Mouse (Mus musculus) cerebellum, postnatal 25 days (tissue): ENCODE measurements around the gene Rpl9.

Experiments used
- DNase-seq, 2 experiments: peaks; one replicate each; pipeline ENCODE4 v3.0.0; 2021; ENCODE audit warnings: mixed read lengths in 2 of 2

Rpl9 gene

DNA sequence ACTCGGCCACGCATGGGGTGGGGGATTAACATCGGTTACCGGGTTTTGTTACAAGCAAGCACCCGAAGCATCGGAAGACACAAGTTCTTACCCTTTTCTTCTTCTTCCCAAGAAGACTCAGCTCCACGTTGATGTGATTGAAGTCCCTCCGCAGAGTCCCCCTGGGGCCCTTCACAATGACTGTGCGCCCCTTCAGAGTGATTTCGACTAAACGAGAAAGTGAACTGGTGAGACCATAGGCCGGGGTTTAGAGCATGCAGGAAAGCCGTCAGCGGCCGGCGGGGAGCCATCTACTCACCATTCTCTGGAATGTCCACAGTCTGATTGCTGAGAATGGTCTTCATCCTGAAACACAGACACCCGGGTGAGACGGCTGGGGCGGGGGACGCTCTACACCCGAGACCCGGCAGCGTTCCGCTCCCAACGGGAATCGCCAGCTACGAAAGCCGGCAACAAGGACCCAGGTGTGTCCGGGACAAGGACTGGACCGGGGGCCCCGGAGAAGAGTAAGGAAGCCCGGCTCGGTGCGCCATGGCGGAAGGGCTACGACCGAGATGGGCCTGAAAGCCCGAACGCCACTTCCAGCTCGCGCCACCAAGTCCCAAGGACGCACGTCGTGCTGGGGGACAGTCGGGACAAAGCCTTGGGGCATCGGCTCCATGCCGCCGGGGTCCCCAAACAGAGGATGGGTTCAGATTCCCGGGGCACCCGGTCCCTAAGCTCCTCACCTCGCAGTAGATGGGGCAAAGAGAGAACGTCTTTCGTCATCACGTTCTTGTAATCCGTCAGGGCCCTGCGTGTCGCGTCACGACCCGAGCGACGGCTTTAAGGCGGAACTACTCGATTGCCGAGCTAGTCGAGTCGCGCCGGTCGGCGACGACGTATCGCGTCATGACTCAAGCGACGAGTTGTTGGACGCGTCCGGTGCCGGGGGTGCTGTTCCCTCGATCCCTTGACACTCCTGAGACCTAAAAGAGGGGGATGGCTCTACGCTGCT lies at the start of gene Rpl9, which contains the start of gene Lias:
Gene Rpl9, minus strand, starts transcription at position 797 of the 997 bp plus-strand sequence.
Gene Lias, plus strand, starts transcription at position 850 of the 997 bp plus-strand sequence.
- peak; percentile 99 for DNase-seq

DNA sequence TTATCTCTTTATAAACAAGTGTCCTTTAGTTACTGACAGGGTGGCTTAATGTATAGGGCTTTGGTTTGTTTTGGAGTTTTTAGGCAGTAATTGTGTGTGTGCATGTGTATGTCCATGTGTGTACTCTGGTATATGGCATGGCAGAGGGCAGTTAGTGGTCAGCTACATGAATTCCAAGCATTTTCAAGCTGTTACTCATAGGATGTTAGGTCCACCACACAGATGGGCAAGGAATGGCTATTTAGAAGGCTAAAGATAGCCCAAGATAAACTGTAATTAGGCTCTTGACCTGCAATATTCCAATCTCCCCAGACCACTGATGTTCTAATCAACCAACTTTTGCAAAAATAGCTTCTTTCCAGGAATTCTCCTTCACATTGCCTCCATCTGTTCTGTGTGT lies 46.8 kb upstream of the Rpl9 start:
- DNase-seq: no peak

DNA sequence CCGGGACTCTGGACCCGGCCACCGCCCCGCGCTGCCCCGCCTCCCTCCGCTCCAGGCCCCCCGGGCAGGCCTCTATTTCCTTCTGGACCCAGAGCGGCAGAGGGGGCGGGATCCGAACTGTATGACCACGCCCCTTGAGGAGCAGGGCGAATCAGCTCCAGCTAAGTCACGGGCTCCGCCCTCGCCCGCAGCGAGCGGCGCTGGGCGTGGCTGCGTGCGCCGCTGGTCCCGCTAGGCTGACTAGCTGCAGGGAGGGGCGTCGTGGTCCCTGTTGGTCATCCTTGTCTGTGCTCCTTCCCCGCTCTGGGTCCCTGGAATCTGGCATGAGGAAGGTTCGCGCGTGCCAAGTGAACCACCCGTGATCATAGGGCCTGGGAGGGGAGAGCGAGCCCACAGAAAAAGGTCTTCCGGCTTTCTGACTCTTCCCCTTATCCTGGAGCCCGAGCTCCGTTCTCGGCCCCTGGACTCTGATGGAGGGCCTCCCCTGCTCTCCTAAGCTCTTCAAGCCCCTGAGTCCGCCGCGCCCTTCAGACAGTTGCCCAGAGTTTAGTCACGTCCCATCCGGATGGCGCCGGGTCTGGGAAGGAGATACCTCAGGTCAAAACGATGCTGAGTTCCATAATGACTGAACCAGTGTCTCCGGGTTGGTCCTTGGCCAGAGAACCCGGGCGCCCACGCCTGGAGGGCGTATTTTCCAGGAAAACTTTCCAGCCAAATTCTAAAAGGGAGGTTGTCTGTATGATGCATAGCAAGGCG lies 44.7 kb upstream of the Rpl9 start, which contains the start of gene Ugdh:
Gene Ugdh, minus strand, starts transcription at position 144 of the 756 bp plus-strand sequence.
- peak; percentile 94 to 97 for DNase-seq

DNA sequence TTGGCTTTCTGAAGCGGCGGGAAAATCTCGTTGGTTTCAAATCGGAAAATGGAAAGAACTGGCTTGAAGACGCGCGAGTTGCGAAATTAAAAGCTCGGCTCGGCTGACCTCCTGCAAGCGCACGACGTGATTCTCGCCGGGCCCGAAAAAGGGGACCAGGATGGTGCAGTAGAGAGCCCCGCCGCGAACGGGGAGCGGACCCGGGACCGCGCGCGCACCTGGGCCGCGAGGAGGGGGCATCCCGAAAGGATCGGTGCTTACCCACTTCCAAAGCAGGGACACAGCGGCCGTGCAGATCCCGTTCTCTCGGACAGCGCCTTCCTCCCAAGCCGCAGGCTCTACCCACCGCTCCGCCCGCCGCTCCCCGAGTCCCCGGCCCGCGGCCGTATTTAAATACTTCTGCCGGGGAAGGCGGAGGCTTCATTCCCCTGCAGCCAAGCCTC lies 44.1 kb upstream of the Rpl9 start:
- no peak for DNase-seq

DNA sequence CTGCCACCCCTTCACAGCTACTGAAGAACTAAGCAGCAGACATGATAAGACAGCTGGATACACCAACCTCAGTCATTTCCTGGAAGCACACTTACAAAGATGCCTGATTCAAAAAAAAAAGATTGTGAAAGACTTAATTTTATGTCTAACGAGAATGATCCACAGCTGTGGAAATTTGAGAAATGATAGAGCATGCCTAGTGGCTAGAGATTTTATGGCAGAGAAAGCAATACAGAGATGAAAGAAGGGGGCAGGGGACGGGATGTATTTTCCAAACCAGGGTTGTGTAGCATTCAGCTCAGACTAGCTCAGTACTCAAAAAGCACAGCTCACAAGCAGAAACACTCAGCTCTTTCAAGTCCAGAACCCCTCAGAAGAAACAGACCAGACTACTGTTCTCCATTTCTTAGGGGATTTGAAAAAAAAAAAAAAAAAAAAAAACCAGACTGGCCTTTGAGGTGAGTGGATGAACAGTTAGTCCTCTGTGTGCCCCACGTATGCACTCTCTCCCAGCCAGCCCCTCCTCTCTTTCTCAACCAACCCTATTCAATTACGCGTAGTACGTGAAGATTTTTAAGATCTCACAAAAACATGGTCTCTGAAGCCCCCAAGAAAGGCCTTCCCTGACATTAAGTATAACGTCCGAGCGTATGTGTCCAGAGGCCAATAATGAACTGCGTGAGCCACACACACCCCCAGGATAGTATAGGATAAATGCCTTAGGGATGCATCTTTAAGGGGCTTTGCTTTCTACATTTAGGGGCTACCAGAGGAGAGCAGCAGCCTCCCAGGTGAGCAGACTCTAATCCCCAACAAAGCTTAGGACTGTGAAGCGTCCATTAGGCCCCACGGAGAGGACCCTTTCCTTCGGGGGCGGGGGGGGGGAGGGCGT lies 43.5 kb upstream of the Rpl9 start:
- DNase-seq: no peak

DNA sequence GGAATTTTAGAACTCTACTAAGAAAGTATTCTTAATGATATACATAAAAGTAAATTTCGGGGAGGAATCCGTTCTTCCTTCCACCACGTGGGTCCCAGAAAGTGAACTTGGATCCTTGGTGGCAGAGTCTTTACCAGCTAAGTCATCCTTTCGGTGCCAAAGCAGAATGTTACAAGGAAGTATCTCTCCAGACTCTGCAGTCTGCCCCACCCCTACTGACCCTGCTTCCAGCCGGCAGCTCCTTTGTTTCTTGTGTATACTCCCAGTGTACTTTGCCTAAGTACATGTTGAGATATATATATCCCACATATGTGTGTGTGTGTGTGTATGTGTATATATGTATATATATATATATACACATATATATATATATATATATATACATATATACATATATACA lies 38.2 kb upstream of the Rpl9 start:
- DNase-seq: no peak

DNA sequence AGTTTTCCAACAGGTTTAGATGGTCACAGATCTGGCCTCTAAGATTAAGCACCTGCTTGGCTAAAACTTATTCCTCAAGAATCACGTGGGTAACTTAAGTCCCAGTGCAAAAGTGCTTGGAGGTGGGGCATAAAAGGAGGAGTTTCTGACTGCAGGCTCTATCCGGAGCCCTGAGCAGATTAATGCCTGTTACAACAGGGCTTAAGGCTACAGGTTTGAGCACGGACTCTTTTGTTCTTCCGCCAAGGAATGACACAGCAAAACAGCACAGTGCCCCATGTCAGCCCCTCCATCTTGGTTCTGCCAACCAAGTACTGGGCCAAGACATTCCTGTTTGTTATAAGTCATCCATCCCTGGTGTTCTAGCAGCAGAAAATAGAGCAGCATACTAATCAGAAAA lies 37.1 kb upstream of the Rpl9 start:
- no peak for DNase-seq

DNA sequence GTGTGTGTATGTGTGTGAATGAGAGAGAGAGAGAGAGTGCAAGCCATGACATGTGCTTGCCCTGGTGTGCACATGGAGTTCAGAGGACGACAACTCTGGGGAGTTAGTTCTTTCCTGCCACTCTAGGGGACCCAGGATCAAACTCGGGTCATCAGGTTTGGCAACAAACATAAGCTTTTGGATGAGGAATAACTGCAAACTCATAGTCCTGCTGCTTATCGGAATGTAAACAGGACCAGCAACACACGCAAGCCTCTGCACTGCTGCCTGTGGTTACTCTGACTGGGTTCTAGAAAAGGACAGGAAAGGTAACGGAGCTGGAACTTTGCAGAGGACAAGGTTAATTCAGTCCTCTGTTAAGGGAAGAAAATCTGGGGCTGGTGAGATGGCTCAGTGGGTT lies 34.0 kb upstream of the Rpl9 start:
- no peak for DNase-seq

DNA sequence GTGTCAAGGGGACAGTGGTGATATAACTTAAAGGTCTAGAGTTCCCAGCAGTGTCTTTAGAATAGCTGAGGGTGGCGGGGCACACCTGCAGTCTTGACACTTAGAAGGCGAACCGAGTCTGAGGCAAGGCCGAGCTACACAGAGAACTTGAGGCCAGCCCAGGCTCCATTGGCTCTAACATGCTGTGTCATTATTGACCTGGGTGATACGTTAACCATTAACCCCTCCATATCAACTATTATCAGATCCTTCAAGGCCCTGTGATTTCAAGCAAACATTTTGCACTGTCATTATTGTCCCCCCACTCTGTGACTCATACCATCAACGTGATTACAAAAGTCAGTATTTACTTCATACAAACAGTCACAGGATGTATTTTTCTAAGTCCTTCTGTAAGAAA lies 33.0 kb upstream of the Rpl9 start:
- DNase-seq: no peak

DNA sequence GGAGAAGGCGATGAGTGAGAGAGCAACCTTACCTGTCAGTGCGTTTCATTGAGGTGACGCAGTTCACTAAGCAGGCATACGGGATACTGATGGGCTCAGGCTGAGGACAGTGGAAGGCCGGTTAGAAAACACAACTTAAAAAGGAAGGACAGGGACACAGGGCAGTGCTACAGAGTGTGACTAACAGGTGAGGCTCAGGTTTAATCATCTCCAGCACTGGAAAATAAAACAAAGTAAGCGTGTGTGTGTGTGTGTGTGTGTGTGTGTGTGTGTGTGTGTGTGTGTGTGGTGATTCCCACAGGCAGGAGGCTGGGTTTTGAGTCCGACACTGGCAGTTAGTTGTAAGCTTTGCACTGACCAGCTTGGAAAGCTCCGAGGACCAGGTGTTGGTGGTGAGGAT lies 31.6 kb upstream of the Rpl9 start:
- no peak for DNase-seq

DNA sequence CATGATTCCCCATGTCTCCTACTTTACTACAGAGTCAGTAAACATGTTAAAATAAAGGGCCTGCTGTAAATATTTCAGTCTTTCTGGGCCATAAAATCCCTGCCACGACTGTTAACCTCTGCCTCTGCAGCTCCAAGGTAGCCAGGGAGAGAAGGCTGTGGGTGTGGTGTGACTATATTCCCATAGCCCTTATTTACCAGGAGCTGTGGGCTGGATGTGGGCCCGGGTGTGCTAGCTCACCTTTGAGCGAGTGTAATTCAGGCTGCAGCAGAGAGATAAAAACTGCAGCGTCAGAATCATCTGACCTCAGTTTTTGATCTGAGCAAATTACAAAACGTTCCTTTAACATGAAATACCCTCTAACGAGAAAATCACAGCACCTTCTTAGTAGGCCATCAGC lies 29.6 kb upstream of the Rpl9 start:
- no peak for DNase-seq

DNA sequence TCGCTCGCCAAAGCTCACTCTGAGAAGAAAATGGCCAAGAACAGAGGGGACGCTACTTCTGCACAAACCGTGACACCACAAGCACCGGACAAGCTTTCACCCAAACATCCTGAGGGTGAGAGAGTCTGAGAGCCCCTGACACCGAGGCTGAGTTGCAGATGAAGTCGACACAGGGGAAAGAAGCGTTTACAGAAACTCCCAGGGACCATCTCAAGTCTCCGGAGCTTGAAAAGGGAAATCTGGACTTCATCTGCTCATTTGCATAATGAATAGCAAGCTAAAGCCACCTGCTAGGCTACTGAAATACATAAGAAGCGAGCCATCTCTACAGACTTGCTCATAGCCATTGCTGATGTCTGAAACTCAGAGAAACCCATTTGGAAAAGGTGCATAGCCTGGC lies 27.9 kb upstream of the Rpl9 start:
- DNase-seq: no peak

DNA sequence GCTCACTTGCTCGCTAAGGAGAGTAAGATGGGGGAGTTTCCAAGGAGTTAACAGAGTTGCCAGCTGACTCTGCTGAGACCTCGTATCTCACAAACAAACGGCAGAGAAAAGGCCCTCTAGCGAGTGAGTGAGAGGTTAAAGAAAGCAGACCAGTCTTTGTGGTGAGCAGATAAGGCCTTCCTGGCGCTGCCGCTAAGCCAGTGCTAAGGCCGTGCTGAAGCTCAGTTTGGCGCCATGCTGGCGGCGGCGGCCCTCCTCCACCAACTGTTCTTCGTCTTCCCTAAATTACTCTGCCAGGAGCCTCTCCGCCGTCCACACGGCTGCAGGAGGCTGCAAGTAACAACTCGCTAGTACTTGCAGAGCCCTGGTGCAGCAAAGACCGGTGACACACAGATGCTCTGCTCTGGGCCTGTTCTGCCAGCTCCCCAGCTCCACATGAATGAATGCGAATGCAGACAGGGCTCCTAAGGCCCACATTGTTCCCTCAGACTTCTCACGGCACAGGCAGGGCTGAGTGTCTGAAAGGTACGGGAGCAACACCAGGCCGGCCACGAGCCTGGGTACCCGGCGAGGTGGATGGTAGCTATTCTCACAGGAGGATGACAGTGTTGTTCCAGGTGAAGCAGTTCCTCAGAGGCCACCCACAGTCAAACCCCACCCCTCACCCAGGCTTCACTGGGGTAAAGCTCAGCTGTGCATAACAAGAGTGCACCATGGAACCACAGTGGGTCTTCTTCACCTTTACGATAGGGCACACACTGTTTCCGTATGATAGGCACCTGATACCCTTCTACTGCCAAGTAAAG lies 24.6 kb upstream of the Rpl9 start:
- peak in 1 of 2 experiments; percentile 31 for DNase-seq

DNA sequence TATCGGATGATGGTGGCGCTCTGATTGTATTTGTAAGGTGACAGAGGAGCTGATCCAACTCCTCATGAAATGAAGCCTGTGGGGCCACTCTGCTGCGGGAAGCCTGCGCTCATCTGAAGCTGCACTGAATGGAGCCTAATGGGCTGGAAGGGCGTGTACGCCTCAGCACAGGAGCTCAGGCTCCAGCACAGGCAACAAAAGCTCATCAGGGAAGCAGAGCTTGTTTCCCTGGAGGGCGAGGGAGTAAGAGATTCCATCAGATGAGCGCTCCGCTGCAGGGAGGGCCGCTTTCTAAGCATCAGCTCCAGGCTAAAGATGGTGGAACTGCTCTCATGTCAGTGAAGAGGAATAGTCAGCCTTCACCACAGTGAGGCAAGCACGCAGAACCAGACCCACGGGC lies 16.7 kb upstream of the Rpl9 start:
- no peak for DNase-seq

DNA sequence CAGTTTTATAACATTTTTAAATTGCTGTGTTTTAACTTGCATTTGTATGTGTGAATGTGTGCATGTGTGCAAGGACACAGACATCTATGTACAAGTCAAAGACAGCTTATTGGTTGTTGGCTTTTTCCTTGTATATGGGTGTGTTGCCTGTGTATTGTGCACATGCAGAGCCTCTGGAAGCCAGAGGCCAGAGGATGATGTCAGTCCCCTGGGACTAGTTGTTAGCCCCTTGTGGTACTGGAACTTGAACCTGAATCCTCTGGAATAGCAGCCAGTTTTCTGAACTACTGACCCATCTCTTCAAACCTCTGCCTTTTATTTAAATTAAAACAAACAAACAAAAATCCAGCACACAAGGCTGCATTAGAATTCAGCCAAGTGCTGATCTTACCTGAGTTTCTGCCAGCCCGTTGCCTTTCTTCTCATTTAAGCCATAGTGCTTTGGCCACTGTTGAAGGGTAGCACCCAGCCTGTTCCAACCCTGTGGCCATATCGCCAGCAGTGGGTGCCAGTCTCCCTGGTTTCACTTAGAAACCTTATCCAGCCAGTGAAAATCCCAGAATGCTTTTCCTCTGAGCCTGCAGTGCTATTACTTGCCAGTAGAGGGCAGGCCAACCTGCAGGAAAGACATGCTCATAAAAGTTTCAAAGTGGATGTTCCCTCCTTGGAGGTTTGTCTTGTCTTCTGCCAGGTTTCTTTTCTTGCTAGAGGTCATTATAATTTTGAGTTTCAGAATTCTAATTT lies 10.2 kb upstream of the Rpl9 start:
- DNase-seq: peak; percentile 84 to 89

DNA sequence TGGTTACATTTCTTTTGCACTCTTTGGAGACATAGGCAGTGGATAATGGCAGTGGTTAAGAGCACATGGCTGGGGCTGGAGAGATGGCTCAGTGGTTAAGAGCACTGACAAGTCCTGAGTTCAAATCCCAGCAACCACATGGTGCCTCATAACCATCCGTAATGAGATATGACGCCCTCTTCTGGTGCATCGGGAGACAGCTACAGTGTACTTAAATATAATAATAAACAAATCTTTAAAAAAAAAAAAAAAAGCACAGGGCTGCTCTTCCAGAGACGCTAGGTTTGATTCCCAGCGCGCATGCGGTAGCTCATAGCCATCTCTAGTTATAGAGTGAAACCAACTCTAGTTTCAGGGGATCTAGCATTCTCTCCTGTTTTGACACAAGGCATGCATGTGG lies 3.2 kb upstream of the Rpl9 start:
- no peak for DNase-seq

DNA sequence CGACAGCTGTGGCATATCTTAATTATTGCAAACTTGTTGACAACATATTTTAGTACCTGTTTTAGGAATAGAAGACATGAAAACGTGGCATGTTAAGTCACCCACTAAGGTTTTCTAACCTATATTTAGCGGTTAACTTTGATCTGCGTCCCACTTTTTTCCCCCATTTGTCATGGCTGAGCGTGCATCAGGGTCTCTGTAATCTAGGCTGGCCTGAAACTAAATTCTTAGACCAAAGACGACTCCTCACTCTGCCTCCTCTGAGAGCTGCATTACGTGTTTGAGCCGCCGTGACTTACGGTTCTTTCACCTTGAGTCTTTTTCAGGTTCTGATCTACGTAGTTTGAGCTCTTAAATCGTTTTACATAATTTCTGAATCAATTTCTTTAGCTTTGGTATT lies 509 bp upstream of the Rpl9 start:
- DNase-seq: no peak

DNA sequence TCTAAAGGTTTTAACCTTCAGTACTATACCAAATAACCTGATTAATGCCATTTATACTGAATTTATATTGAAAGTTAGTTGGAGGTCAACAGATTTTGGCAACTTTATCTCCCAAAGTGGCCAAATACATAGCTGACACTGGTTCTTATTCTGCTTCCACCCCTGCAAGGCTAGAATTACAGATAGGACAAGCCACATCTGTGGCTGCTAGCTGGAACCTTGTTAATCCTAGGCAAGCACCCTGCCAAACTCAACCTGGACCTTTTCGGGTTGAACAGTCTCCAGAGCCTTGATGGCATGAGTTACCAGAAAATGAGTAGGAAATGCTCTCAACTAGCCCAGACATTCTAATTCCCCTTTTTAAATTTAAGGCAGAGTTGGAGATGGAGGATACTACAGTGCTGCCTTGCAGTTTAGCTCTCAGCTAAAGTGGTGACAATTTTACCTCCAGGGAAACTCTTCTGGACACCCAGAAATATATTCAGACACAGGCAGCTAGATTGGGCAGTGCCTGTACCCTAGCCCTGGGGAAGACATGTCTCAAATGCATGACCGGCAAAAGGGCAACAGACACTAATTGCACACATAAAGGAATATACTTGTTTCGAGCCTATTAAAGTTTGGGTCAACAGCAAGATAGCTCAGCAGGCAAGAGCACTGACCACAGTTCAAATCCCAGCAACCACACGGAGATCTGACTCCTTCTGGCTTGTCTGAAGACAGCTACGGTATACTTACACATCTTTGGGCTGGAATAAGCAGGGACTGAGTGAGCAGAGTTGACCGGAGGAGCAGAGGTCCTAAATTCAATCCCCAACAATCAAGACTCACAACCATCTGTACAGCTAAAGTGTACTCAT lies 4.0 kb downstream of the Rpl9 start:
- DNase-seq: no peak

DNA sequence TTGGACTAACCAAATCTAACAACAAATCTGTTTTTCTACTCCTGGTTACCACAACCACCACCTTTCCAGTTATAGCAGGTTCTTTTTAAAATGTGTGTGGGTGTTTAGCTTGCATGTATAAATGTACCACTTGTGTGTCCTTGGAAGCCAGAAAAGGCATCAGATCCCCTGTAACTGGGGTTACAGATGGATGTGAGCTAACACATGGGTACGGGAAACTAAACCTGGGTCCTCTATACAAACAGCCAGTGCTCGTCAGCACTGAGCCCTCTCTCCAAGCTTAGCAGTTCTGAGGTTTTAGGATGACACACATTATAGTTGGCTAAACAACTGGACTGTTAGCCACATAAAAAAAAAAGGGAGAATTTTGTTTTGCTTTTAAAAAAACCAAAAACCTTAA lies 5.5 kb downstream of the Rpl9 start:
- no peak for DNase-seq

DNA sequence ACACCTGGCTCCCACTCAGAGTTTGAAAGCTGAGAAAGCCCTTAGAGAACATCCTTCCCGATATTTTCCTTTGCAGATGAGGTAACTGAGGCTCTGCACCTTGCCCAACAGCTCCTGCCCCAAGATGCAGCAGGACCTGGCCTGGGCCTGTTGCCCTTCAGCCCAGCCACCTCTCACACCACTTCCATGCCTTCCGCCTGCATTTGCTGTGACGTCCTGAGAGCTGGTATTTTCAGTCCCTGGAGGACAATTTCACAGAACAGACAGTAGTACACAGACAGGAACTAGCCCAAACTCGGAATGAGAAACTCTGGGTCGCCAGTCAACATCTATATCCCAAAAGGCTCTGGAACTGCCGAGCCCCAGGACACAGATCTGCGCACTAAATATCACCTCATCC lies 16.5 kb downstream of the Rpl9 start:
- no peak for DNase-seq
